Mouse (Mus musculus) cerebellum, adult 18-20 months (tissue): Measurements from ENCODE around the gene Psd.

Experiments used
- DNase-seq, 2 experiments: peaks; one replicate each; pipeline ENCODE4 v3.0.0; 2021

Psd gene

GRCm38 (mm10) chr19:46305432-46306267 lies 21.3 kb downstream of the Psd start:
- peak in 1 of 2 experiments; percentile 51 for DNase-seq

GRCm38 (mm10) chr19:46304908-46305333 lies 22.0 kb downstream of the Psd start:
- peak; percentile 12 to 30 for DNase-seq

- peak; percentile 81 to 87 for DNase-seq
Observed at GRCm38 (mm10) chr19:46304216-46304841, 22.6 kb downstream of the Psd start, which contains the start of gene Nfkb2. Gene Nfkb2, plus strand, starts transcription at chr19:46304320.

- no peak for DNase-seq
Observed at GRCm38 (mm10) chr19:46303251-46304215, 23.4 kb downstream of the Psd start.

- no peak for DNase-seq
Observed at GRCm38 (mm10) chr19:46302551-46302950, 24.4 kb downstream of the Psd start.

GRCm38 (mm10) chr19:46300294-46301045 lies 26.5 kb downstream of the Psd start:
- DNase-seq: no peak

- no peak for DNase-seq
Observed at GRCm38 (mm10) chr19:46296938-46297337, 30.0 kb downstream of the Psd start.

- no peak for DNase-seq
Observed at GRCm38 (mm10) chr19:46290535-46291105, 36.3 kb downstream of the Psd start.

- no peak for DNase-seq
Observed at GRCm38 (mm10) chr19:46287566-46287965, 39.4 kb downstream of the Psd start.

- no peak for DNase-seq
Observed at GRCm38 (mm10) chr19:46286926-46287325, 40.0 kb downstream of the Psd start.

- DNase-seq: peak; percentile 90 to 91
Observed at GRCm38 (mm10) chr19:46286047-46286446, 40.9 kb downstream of the Psd start.

- DNase-seq: peak in 1 of 2 experiments; percentile 19
Observed at GRCm38 (mm10) chr19:46285631-46286030, 41.3 kb downstream of the Psd start.

- peak; percentile 35 to 45 for DNase-seq
Observed at GRCm38 (mm10) chr19:46284686-46285085, 42.3 kb downstream of the Psd start.

- no peak for DNase-seq
Observed at GRCm38 (mm10) chr19:46282081-46282849, 44.7 kb downstream of the Psd start.

- peak in 1 of 2 experiments; percentile 21 for DNase-seq
Observed at GRCm38 (mm10) chr19:46275307-46275706, 51.6 kb downstream of the Psd start.

- DNase-seq: no peak
Observed at GRCm38 (mm10) chr19:46264762-46265161, 62.2 kb downstream of the Psd start.
